Mouse (Mus musculus): ENCODE measurements around the gene Slc35a5.
A peak's percentile ranks its signal among the peaks of the same experiment; 100 is the strongest.

GRCm38 (mm10) chr16:45093137-45093731 lies 65.3 kb downstream of the Slc35a5 start, which contains the start of gene Ccdc80:
- TF ChIP-seq CTCF (IDR thresholded peaks at IDR 0.05; ENCODE audit: borderline replicate concordance, insufficient read depth, low read length) (no peak), POLR2A (IDR thresholded peaks at IDR 0.05; ENCODE audit: low read depth, low read length) (peak; percentile 63)

All from embryonic fibroblast, embryonic 13.5 days (primary cell).